Mouse (Mus musculus): Measurements from ENCODE around the gene Rnaseh1.

Gene Rnaseh1

DNA sequence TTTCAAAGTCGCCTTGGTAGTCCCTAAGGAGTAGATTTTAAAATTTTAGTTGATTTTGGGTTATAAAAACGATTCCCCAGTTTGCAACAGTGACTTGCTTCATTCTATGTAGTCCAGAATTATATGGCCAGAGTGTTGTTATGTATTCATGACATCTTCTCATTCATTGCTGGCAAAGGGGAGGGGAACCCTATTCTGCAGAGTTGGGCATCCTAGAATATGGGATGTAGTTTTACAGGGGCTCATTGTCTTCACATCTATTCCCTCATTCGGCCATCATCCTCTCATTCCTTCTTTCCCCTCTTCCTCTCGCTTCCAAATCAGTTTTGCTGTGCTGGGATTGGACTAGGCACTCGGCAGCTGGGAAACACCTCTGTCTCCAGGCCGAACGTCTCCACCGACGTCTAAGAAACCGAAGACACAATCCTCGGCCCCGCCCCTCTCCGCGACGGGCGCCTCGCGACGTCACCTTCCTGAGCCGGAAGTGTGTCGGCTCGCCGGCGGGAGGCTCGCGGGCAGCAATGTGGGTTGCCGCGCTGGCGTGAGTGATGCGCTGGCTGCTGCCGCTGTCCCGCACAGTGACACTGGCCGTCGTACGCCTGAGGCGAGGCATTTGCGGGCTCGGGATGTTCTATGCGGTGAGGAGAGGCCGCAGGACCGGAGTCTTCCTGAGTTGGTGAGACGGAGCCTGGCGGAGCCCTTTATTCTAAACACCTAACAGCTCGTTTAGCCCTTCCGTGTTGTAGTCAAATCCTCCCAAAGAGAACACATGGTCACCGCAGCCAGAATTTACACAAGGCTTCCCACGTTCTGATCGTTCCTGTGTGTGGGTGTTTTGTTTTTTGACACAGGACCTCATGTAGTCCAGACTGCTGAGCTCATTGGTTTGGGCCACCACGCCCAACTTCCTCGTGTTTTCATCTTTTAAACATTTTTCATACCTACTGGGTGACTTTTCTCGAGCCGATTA is at the start of gene Rnaseh1:
Rnaseh1 (plus strand) TSS at position 462 of the 970 bp plus-strand sequence.
- peak; percentile 83 to 90 for DNase-seq (ENCODE audit: low spot score in 2 of 2)

DNA sequence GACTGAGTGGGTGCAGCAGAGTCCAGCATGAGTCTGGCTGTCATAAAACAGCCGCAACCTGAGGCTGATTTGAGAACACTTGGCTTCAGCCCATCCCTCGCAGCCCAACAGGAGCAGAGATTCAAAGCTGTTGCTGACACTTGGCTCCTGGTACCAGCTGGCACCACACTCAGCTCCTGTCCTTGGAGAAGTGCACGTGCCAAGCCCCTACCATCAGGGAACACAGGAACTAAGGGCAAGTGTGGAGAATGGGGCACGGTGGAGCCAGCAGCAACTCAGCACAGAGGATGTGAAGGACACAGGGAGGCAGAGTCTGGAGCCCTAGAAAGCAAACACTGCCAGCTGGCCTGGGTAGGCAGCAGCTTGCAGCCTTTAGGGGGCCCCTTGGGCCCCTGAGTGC is 47.1 kb upstream of the Rnaseh1 start:
- DNase-seq (ENCODE audit: low spot score in 2 of 2) = no peak

DNA sequence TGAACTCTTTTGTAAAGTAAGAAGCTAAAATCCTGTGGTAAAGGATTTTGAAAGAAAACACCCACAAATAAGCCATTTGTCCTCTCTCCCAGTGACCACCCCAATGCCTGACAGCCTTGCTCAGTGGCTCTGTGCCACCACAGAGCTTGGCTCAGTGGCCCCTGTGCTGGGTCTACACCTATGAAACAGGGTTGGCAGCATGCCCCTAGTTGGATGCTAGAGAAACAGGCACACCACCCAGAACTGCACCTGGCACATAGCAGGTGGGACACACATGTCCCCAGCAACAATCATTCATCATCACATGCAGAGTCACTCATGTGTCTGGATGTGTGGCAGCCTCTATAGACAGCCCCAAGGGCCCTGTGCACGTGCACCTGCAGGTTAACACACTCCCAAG is 45.9 kb upstream of the Rnaseh1 start:
- no peak for DNase-seq (ENCODE audit: low spot score in 2 of 2)

DNA sequence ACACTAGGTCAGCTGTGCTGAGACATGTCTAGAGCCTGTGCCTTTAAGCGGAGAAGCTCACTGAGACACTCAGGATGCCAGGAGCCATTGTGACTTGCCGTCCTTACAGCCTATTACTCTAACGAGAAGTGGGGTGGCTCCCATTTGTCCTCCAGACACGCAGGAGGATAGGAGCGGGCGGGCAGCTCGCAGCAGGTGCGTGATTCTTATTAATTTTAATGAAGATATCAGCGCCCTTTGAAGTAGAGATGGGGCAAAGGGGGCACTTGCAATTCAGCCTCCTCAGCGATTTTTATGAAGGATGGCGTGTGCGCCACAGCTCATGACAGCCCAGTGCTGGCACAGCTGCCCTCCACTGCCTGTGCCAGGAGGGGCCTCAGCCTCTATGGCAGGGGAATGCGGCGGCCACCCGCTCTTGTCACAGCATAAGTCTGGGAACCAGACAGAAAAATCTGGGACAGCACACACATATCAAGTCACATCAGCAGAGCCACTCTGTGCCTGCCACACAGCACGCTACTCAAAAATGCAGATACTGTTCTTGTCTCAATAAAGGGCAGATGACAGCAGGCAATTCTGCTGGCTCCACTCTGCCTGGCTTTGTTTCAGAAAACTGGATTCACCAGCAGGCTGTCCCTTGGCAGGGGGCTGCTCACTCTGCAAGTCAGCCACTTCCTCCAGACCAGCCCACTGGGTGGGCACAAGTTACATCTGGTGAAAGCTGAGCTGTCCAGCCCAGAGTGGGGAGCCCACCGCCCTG is 41.7 kb upstream of the Rnaseh1 start:
- no peak for DNase-seq (ENCODE audit: low spot score in 2 of 2)

DNA sequence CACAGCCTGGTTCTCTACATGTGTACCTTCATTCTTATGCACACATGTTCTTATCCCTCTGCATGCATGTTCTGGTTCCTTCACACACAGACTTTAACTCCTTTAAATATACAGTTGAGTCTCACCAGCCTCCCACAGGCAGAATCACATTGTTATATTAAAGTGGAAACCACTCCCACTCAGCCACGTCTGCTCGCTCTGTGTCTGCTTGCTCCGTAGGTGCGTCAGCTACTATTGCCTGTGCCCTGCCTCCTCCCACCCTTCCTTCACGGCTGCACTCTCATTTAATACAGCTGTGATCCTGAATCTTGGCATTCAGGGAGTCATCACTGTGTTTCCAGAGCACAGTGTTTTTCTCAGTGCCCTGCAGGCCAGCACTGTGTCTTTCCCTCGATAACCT is 37.0 kb upstream of the Rnaseh1 start:
- DNase-seq (ENCODE audit: low spot score in 2 of 2) = no peak

DNA sequence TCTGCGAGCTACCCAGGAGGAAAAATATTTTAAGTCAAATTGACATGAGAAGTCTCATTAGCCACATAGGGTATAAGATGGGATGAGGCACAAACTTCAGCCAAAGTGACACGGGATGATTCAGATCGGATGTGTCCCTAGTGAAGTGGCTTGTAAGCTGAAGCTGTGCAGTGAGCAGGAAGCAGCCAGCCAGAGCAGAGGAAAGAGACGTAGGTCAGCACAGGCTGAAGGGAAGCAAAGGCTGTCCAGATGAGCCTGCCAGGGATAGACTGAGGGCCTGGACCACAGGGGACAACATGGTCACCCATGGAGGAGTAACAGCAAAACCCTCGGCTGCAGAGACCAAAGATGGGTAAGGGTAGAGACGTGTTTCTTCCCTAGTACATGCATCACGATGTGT is 35.0 kb upstream of the Rnaseh1 start:
- DNase-seq (ENCODE audit: low spot score in 2 of 2) = no peak

DNA sequence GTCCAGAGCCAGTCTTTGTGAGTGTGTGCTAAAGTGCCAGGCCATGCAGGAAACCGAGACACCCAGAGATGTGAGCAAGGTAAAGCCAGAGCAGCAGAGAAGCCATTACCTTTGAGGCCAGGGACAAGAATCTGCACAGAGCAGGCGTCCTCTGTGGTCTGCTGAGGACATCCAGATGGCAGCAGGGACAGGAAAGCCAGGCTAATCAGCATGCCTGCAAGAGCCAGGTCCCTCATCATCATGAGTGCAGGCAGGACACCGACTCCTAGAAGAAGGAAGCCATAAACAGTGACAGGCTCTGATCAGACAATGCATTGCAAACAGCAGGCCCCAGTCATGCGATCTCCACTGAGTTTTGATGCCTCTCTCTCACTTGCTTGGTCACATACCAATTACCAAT is 32.1 kb upstream of the Rnaseh1 start:
- no peak for DNase-seq (ENCODE audit: low spot score in 2 of 2)

DNA sequence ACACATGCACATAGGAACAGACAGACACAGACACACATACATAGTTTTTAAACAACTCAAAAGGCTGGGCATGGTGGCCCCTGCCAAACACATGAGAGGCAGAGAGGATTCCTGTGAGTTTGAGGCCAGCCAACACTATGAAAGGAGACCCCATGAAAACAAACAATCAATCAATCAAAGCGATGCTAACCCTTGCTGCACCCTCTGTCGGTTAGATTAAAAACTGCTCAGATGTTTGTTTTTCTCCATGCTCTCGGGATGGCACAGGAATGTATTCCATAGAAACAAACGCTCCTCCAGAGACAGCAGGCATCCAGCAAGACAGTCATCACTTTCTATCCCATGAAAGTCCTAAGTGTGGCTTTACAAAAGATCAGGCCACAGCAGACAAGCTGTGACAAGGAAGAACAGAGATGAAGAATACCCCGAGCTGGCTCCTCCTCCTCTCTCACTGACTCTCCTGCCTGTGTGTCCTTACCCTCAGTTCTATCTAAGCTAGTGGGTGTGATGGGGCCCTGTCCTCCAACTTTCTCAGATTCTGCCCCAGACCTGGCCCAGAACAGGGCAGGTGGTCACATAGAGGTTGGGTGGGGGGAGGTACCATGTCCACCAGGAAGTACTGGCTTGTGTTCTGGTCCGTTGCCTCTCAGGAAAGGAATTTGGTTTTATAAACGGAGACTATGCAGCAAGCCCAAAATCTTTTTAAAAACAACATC is 27.8 kb upstream of the Rnaseh1 start:
- no peak for DNase-seq (ENCODE audit: low spot score in 2 of 2)

DNA sequence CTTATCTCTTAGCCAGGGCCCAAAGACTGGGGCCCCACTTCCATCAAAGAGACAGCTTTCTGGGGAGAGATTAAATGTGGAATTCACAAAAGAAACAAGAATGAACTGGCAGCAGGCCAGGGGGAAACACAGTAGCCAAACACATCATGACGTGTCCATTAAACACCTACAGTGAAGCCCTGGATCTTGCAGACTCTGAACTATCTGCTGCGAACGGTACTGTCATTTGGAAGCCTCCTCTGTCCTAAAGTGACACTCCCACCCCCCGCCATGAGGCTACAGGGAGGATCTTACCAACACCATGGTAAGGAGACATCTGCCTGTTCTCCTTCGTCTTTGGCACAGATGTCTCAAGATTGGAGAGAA is 27.3 kb upstream of the Rnaseh1 start:
- no peak for DNase-seq (ENCODE audit: low spot score in 2 of 2)

DNA sequence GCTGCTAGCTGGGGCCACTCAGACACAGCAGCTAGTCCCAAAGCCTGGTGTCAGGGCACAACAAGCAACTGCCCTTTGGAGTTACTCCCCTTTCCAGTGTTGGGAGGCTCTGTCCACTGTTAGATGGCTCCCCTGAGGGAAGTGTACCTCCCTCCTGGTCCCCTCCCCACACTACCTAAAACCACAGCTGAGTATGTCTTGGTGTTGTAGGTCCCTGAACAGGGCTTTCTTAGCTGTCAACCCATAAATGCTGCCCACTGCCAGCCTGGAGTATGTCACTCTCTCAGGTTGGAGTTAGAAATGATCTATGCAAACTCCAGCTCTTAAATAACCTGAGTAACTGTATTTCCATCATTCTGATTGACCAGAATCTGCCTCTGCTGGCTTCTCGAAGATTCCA is 26.8 kb upstream of the Rnaseh1 start:
- no peak for DNase-seq (ENCODE audit: low spot score in 2 of 2)

DNA sequence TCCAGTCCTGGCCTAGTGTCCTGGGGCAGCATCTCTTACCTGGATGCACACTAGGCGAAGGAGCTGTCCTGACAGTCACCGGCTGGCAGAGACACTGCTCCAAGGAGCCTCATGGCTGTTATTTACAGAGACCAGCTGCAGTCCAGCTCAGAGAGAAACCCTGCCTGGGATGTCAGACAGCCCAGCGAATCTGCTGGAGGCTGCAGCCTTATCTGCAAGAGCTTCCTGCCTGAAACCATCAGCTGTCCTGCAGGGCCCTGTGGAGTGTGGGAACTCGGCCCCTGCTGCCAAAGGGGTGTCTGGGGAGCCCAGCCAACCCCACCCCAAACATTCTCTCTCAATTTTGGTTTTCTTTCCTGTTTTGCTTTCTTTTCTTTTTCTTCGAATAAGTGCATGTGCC is 26.2 kb upstream of the Rnaseh1 start, which contains the start of gene Colec11:
Colec11 (minus strand) TSS at position 183 of the 400 bp plus-strand sequence.
- DNase-seq (ENCODE audit: low spot score in 2 of 2) = peak in 1 of 2 experiments; percentile 43

DNA sequence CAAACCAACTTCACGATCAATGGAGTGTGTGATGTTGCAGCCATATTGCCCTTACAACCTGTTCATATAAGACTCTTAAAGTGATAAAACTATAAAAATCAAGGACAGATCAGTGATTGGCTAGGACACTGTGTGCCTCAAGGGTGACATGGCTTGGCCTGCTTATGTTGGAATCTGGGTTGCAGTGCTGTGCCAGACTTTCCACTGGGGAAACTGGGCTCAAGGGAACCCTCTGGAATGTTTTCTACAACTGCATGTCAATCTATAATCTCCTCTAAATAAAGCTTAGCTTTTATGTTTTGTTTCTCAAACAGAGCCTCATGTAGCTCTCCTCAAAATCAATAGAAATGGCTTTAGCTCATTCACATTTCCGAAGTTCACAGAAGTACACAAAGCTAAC is 25.2 kb upstream of the Rnaseh1 start:
- no peak for DNase-seq (ENCODE audit: low spot score in 2 of 2)

DNA sequence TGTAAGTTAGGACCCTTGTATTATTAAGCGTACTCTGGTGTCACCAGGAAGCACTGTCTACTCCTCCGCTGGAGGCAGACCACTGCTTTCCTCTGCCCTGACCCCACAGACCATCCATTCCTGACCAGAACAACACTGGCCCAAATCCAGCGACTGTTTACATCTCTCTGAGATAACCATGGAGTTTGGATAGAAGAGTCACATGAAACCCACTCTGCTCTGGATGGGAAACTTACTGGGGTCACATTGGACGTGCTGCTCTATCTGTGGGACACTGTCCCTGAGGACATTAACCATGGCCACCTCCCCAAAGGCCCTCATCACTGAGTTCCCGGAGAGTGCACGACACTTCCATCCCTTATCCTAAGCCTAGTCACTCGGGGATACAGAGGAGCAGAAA is 24.0 kb upstream of the Rnaseh1 start:
- no peak for DNase-seq (ENCODE audit: low spot score in 2 of 2)

DNA sequence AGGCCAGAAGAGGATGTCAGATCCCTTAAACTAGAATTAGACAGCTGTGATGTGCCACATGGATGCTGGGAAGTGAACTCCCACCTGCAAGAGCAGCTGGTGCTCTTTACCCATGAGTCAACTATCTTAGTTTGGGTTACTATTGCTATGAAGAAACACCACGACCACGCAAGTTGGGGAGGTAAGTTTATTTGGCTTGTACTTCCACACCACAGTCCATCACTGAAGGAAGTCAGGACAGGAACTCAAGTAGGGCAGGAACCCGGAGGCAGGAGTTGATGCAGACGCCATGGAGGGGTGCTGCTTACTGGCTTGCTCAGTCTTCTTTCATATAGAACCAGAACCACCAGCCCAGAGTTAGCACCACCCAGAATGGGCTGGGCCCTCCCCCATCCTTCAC is 22.3 kb upstream of the Rnaseh1 start:
- no peak for DNase-seq (ENCODE audit: low spot score in 2 of 2)

DNA sequence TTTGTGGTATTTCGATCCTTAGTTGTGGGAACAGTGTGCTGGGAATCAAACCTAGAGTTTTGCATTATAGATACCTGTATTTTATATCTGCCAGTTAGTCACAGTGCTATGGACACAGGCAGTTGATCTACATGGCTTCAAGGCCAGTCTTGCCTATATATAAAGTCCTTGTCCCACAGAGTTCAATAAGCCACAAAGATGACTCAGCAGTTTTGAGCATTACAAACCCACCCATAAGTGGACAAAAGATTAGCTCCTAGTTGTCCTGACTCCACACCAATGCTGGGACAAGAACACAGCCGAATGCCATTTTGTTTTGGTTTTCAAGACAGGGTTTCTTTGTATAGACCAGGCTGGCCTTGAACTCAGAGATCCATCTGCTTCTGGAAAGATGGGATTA is 21.0 kb upstream of the Rnaseh1 start:
- no peak for DNase-seq (ENCODE audit: low spot score in 2 of 2)

DNA sequence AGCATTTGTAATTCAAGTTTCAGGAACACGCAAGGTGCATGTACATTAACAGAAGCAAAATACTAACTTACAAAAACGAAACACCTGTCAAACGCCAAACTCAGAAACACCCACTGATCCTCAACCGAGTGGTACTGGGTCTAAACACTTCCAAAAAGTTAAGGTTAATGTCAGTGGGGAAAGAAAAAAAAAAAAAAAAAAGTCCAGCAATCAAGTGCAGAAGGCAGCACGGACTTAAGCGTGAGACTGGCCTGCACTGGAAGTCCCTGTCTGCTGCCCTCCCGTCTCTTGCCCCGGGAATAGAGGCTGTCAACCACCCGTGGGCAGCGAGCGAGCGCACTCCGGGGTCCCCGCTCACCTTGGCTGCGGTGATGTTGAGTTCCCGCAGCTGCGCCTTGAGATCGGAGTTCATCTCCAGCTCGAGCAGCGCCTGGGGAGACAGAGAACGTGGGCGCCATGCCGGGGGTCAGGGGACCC is 14.3 kb upstream of the Rnaseh1 start:
- DNase-seq (ENCODE audit: low spot score in 2 of 2) = no peak

DNA sequence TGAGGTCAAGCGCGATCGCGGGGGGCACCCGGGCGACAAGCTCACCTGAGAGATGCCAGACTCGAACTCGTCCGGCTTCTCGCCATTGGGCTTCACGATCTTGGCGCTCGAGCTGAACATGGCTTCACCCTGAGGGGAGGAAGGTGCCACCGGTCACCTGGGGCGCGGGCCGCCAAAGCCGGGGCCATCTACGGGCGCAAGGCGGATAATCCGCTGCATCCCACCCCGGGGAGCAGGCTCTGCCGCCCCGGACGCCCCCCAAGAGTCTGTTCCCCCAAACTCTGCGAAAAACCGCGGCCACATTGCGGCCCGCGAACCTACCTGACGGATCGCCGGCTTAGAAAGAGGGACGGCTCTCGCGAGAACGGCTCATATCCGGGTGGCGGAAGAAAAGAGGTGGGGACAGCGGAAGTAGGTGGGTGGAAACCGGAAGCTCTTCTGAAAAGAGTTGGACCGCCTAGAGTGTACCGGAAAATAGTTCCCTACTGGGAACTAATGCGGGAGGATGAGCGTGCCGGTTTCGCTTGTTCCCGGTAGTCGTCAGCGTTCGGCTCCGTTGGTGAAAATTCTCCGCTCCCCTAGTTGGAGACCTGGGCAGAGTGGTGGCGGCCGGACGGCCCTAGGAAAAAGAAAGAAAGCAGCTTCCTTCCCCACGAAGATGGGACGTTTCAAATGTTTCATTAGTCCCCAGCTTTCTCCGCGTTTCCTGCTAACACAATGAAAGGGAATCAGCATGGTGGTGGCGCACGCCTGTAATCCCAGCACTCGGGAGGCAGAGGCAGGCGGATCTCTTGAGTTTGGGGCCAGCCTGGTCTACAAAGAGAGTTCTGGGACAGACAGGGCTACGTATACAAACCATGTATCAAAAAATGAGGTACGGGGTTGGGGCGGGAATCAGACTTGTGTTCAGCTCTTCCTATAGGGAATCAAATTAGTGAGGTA is 13.6 kb upstream of the Rnaseh1 start, which contains the start of gene Rps7:
Rps7 (minus strand) TSS at position 419 of the 942 bp plus-strand sequence.
- DNase-seq (ENCODE audit: low spot score in 2 of 2) = peak; percentile 87 to 92

DNA sequence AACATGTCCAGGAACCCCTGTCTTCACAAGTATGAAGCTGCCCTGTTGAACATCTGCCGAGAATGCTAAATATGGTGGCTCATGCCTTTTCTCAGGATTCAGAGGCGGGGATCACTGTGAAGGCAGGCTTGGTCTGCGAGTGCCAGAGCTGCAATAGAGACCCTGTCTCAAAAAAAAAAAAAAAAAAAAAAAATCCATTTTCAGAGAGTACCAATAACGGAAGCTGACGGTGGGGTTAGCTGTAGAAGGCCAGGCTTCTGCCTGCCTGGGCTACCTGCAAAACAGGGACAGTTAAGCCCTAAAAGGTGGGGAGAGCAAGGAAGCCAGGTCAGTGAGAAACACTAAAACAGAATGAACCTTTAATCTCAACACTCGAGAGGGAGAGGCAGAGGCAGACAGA is 12.9 kb upstream of the Rnaseh1 start:
- no peak for DNase-seq (ENCODE audit: low spot score in 2 of 2)

DNA sequence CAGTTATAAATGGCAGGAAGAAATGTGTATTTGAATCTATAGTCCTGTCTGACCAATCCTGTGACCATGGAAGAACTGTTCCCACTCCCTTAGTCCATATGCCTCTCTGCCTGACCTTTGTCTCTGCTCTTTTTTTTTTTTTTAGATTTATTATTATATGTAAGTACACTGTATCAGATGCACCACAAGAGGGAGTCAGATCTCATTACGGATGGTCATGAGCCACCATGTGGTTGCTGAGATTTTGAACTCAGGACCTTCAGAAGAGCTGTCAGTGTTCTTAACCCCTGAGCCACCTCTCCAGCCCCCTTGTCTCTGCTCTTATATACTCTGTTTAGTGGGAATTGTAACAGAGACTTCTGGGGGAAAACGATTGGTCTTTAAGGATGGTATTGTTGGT is 10.6 kb upstream of the Rnaseh1 start:
- no peak for DNase-seq (ENCODE audit: low spot score in 2 of 2)

DNA sequence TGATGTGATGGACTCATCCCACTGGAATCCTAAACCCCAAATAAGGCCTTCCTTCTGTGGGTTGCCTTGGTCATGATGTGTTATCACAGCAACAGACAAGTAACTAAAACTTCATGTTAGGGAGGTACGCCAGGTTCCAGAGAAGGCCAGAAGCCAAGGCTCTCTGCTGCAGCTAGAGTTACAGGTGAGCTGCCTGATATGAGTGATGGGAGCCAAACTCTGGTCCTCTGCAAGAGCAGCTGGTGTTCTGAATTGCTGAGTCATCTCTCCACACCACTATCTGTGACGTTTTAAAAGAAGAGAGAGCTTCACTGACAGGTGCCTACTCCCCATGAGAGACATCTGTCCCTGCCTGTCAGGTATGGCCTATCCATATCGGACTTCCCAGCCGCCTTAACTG is 13.2 kb downstream of the Rnaseh1 start:
- no peak for DNase-seq (ENCODE audit: low spot score in 2 of 2)

DNA sequence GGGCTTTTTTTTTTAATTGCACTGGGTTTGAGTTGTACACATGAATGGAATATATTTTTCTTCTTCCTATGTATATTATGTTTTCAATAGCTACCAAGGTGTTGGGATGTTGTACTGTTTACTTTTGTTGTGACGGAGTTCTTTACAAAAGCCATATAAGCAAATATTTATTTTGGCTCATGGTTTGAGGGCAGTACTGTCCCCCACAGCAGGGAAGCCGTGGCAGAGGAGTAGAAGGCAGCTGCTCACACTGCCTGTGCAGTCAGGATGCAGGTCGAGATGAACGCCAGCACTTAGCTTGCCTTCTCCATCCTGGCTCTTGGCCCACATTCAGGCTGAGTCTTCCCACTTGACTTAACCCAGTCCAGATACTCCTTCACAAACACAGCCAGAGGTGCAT is 17.3 kb downstream of the Rnaseh1 start:
- no peak for DNase-seq (ENCODE audit: low spot score in 2 of 2)

Measured in urinary bladder, postnatal 4 days (tissue).